Mouse (Mus musculus) heart, postnatal 0 days (tissue): ENCODE measurements around the gene Nectin1. TPM values are rescaled to one million over a fixed set of nuclear protein-coding genes. Genes with fewer than 3 reads are reported as not detected.

Experiments
- ATAC-seq: fragments of 200-750 bp; cut with Nextera tagmentation; 2 replicates; pipeline ENCODE4 v1.8.0; 2017; ENCODE audit warnings: low read depth, moderate number of reproducible peaks, moderate library complexity; ENCODE audit not compliant: insufficient read depth
- DNase-seq: peaks from one replicate; pipeline ENCODE4 v3.0.0-alpha.2; 2016; ENCODE audit warnings: low spot score
- H3K27ac ChIP-seq: fragments of 300-500 bp; sonication (generic); 2 replicates; pipeline ENCODE4 v1.5.1; 2014; ENCODE audit warnings: low read depth, mild to moderate bottlenecking
- H3K27me3 ChIP-seq: fragments of 300-500 bp; sonication (generic); 2 replicates; pipeline ENCODE4 v1.6.1; 2014; ENCODE audit warnings: low read length, mixed read lengths; ENCODE audit not compliant: control insufficient read depth, insufficient read depth
- H3K36me3 ChIP-seq: fragments of 300-500 bp; sonication (generic); replicated peaks from 2 replicates; pipeline ENCODE4 v1.6.1; 2014; ENCODE audit warnings: low read length, mixed read lengths; ENCODE audit not compliant: control insufficient read depth, insufficient read depth
- H3K4me1 ChIP-seq: fragments of 300-500 bp; sonication (generic); 2 replicates; pipeline ENCODE4 v1.6.1; 2014; ENCODE audit warnings: antibody characterized with exemption; ENCODE audit not compliant: control insufficient read depth, insufficient read depth
- H3K4me2 ChIP-seq: fragments of 300-500 bp; sonication (generic); 2 replicates; pipeline ENCODE4 v1.6.1; 2014; ENCODE audit warnings: low read depth, mild to moderate bottlenecking, low read length, moderate library complexity
- H3K4me3 ChIP-seq: fragments of 300-500 bp; sonication (generic); 2 replicates; pipeline ENCODE4 v1.5.1; 2014; ENCODE audit warnings: low read depth, low read length
- H3K9ac ChIP-seq: fragments of 300-500 bp; sonication (generic); replicated peaks from 2 replicates; pipeline ENCODE4 v1.6.1; 2014; ENCODE audit warnings: low read depth, low read length, mixed read lengths
- H3K9me3 ChIP-seq: fragments of 300-500 bp; sonication (generic); replicated peaks from 2 replicates; pipeline ENCODE4 v1.6.1; 2016; ENCODE audit warnings: low read length; ENCODE audit not compliant: control insufficient read depth
- CTCF ChIP-seq: IDR thresholded peaks from 2 replicates; pipeline ENCODE4 v1.5.1; 2016; ENCODE audit warnings: antibody characterized with exemption, control low read depth, low read depth
- EP300 ChIP-seq: IDR thresholded peaks from 2 replicates; pipeline ENCODE4 v1.6.1; 2016; ENCODE audit warnings: antibody characterized with exemption, low read depth
- WGBS: fragments of 180-500 bp; shearing (Covaris S2); extraction: QIAGEN DNeasy Blood & Tissue Kit; methylation state at CpG from one replicate; pipeline ENCODE4 v1.1.7; 2014; 5-methylcytosine and 5-hydroxymethylcytosine counted together
- polyA plus RNA-seq: library from polyadenylated mRNA; unstranded; fragments of >200 nt; fragmentation: Nextera tagmentation; extraction: Ambion mirVana; gene quantifications from 2 replicates; pipeline ENCODE4 v1.2.1, GENCODE M21; 2015
- total RNA-seq: library from RNA; depleted of rRNA; stranded (reverse); fragments of >200 nt; gene quantifications from 2 replicates; pipeline ENCODE4 v1.2.3, GENCODE M21; 2014; ENCODE audit warnings: low replicate concordance

Nectin1 gene
- total and polyA plus RNA-seq, 2 experiments from 2014 or later, result 0.82 to 3.6 TPM

- Histone ChIP-seq H3K36me3 (no peaks in the 10 kb centered on the region), H3K9me3 (no peaks in the 10 kb centered on the region), H3K4me3 (no peak overlapping the region), H3K4me1 (no peaks in the 10 kb centered on the region), H3K27me3 (no peaks in the 10 kb centered on the region), H3K9ac (no peak overlapping the region), H3K4me2 (no peak overlapping the region), H3K27ac (no peak overlapping the region)
- TF ChIP-seq CTCF (no peak), EP300 (no peak)
- DNase-seq (no peak), ATAC-seq (no peak)
- 78% methylated on average over 5 of the region's 5 CpGs for WGBS
Observed at GRCm38 (mm10) chr9:43754083-43754482, 10.3 kb downstream of the Nectin1 start.

GRCm38 (mm10) chr9:43754768-43755197, 11.0 kb downstream of the Nectin1 start:
- H3K9me3 ChIP-seq, result no peaks in the 10 kb centered on the region
- DNase-seq, result no peak
- no peak overlapping the region for H3K4me3 ChIP-seq
- H3K27me3 ChIP-seq, result no peaks in the 10 kb centered on the region
- H3K9ac ChIP-seq, result no peak overlapping the region
- no peak overlapping the region for H3K27ac ChIP-seq
- H3K36me3 ChIP-seq, result no peaks in the 10 kb centered on the region
- no peak for ATAC-seq
- no peaks in the 10 kb centered on the region for H3K4me1 ChIP-seq
- 42% methylated on average over 9 of the region's 9 CpGs for WGBS
- no peak overlapping the region for H3K4me2 ChIP-seq
- no peak for TF ChIP-seq CTCF
- TF ChIP-seq EP300, result no peak

- ATAC-seq (no peak), DNase-seq (no peak)
- WGBS, result 41% methylated on average over 4 of the region's 4 CpGs
- H3K27ac ChIP-seq, result no peak overlapping the region
- H3K4me2 ChIP-seq, result no peak overlapping the region
- TF ChIP-seq CTCF (no peak), EP300 (no peak)
- no peaks in the 10 kb centered on the region for H3K27me3 ChIP-seq
- no peak overlapping the region for H3K4me3 ChIP-seq
- H3K4me1 ChIP-seq, result no peaks in the 10 kb centered on the region
- no peaks in the 10 kb centered on the region for H3K36me3 ChIP-seq
- no peaks in the 10 kb centered on the region for H3K9me3 ChIP-seq
- no peak overlapping the region for H3K9ac ChIP-seq
Observed at GRCm38 (mm10) chr9:43755464-43755863, 11.7 kb downstream of the Nectin1 start.

GRCm38 (mm10) chr9:43755928-43756327, 12.1 kb downstream of the Nectin1 start:
- Histone ChIP-seq H3K36me3 (no peaks in the 10 kb centered on the region), H3K9me3 (no peaks in the 10 kb centered on the region), H3K4me2 (no peak overlapping the region), H3K9ac (no peak overlapping the region), H3K27ac (no peak overlapping the region), H3K4me1 (no peaks in the 10 kb centered on the region), H3K27me3 (no peaks in the 10 kb centered on the region), H3K4me3 (no peak overlapping the region)
- TF ChIP-seq EP300 (no peak), CTCF (no peak)
- ATAC-seq (no peak), DNase-seq (no peak)
- 91% methylated on average over 2 of the region's 2 CpGs for WGBS

- ATAC-seq (no peak), DNase-seq (no peak)
- Histone ChIP-seq H3K27me3 (no peaks in the 10 kb centered on the region), H3K4me1 (no peaks in the 10 kb centered on the region), H3K4me3 (no peak overlapping the region), H3K9ac (no peak overlapping the region), H3K27ac (no peak overlapping the region), H3K9me3 (no peaks in the 10 kb centered on the region), H3K36me3 (no peaks in the 10 kb centered on the region), H3K4me2 (no peak overlapping the region)
- no peak for TF ChIP-seq EP300
- TF ChIP-seq CTCF, result no peak
- WGBS, result 68% methylated on average over 9 of the region's 10 CpGs
Observed at GRCm38 (mm10) chr9:43757225-43757624, 13.4 kb downstream of the Nectin1 start.
